Mouse (Mus musculus): ENCODE data around the gene Stk16. TPM values are rescaled to one million over a fixed set of nuclear protein-coding genes. Genes with fewer than 3 reads are reported as not detected.
"Not testable (repeated sequence)": the region's sequence is repeated elsewhere in the genome, so short reads cannot be mapped to it uniquely, and the experiment has no call there.

Gene Stk16
- polyA plus RNA-seq, 1 experiment = not detected

DNA sequence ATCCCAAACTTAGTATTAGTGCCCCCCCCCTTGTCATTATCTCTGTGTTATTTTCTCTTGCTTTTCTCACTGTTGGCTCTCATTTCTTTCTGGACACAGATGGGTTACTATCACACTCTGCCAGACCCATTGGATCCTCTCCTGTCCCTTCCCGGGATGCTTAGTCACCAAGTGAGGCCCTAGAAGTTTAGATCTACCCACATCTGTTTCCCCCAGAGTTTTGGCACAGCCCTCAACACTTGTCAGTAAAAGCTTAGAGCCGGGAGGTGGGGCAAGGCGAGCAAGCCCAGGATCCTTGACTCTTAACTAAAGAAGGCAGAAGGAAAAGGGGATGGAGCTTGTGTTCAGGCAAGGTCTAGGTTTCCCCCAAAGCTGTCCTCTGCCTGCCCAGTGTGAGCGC is 18.5 kb downstream of the Stk16 start:
- Histone ChIP-seq H3K4me1 (ENCODE audit: control insufficient read depth, insufficient read depth, low read length) (peaks cover 4% of the 10 kb centered on the region; the same call in 1 of the 2 replicates), H3K27ac (ENCODE audit: insufficient read depth, low read depth, low read length) (no peak overlapping the region), H3K4me3 (ENCODE audit: insufficient read depth, low read depth, low read length) (no peak overlapping the region)
- TF ChIP-seq CTCF (IDR thresholded peaks at IDR 0.05; ENCODE audit: insufficient read depth, low read depth, low read length) (no peak), POLR2A (IDR thresholded peaks at IDR 0.05; ENCODE audit: insufficient read depth, low read depth, low read length) (no peak)
- WGBS = 66% methylated on average over 4 of the region's 4 CpGs

DNA sequence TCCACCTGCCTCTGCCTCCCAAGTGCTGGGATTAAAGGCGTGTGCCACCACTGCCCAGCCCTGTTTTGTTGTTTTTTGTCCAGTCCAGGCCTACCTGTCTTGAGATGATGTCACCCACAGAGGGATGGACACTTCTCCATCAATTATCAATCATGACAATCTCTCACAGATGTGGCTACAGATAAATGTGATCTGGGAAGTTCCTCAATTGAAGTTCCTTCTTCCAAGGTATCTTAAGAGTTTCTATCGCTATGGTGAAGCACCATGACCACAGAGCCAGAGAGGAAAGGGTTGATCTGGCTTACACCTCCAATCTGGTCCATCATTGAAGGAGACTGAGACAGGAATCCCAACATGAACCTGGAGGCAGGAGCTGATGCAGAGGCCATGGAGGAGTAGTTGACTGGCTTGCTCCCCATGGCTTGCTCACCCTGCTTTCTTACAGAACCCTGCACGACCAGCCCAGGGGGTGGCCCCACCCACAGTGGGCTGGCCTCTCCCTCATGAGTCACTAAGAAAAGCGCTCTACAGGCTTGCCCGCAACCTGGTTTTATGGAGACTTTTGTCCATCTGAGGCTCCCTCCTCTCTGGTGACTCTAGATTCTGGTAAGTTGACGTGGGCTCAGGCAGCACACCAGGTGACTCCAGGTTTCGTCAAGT is 19.8 kb downstream of the Stk16 start:
- TF ChIP-seq POLR2A (IDR thresholded peaks at IDR 0.05; ENCODE audit: insufficient read depth, low read depth, low read length) = no peak
- no peak for TF ChIP-seq CTCF (IDR thresholded peaks at IDR 0.05; ENCODE audit: insufficient read depth, low read depth, low read length)
- 68% methylated on average over 7 of the region's 7 CpGs for WGBS
- Histone ChIP-seq H3K4me1 (ENCODE audit: control insufficient read depth, insufficient read depth, low read length) (peaks cover 4% of the 10 kb centered on the region), H3K4me3 (ENCODE audit: insufficient read depth, low read depth, low read length) (no peak overlapping the region), H3K27ac (ENCODE audit: insufficient read depth, low read depth, low read length) (no peak overlapping the region)

DNA sequence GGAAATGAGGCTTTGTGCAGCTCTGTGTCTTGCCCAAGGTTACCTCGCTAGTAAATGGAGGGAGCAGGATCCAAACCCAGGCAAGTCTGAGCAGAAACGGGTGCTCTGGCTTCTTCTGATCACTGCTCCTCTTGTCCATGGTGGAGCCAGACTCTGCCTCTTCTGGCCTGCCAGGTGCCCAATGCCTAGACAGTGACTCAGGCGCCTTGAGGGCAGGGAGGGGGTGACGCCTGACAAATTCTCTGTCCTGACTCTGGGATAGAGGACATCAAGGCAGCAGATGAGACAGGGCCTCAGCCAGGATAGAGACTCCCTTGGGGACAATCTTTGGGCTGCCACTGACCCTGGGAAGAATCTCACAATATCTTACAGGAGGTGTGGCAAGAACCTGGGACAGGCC is 20.6 kb downstream of the Stk16 start:
- TF ChIP-seq POLR2A (IDR thresholded peaks at IDR 0.05; ENCODE audit: insufficient read depth, low read depth, low read length) (no peak), CTCF (IDR thresholded peaks at IDR 0.05; ENCODE audit: insufficient read depth, low read depth, low read length) (no peak)
- Histone ChIP-seq H3K4me1 (ENCODE audit: control insufficient read depth, insufficient read depth, low read length) (peaks cover 6% of the 10 kb centered on the region), H3K27ac (ENCODE audit: insufficient read depth, low read depth, low read length) (no peak overlapping the region), H3K4me3 (ENCODE audit: insufficient read depth, low read depth, low read length) (no peak overlapping the region)
- 88% methylated on average over 4 of the region's 4 CpGs for WGBS

DNA sequence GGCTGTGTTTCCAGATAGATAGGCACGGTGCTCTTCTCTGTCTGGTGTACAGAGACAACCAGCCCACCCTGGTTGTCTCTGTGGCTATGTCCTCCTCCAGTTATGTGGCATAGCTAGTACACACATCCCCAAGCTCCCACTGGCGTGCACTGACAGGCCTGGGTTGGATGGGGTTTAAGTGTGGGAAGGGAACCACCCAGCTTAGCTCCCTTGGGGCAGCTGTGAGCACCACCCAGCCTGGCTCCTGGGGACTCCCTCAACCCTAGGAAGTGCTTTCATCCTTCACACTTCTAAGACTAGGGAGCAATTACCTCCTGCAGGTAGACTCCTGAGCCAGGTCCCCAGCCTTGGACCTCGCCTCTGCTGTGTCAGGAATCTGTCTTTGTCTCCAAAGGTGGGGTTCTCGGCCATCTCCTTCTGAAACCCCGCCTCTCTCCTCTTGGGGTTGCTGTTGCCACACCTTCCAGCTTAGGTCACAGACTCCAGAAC is 21.1 kb downstream of the Stk16 start, which contains the start of gene A630095N17Rik:
Gene A630095N17Rik, minus strand, starts transcription at position 439 of the 489 bp plus-strand sequence.
- TF ChIP-seq POLR2A (IDR thresholded peaks at IDR 0.05; ENCODE audit: insufficient read depth, low read depth, low read length) (no peak), CTCF (IDR thresholded peaks at IDR 0.05; ENCODE audit: insufficient read depth, low read depth, low read length) (no peak)

DNA sequence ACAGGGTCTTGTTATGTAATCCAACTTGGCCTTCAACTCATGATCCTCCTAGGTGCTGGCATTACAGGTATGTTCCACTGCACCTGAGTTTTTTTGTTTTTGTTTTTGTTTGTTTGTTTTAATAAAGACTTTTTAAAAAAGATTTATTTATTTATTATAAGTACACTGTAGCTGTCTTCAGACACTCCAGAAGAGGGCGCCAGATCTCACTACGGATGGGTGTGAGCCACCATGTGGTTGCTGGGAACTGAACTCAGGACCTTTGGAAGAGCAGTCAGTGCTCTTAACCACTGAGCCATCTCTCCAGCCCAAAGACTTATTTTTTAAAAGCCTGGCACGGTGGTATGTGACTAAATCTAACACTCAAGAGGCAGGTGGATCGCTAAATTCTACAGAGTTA is 21.9 kb downstream of the Stk16 start:
- H3K4me1 ChIP-seq (ENCODE audit: control insufficient read depth, insufficient read depth, low read length); H3K4me3 ChIP-seq (ENCODE audit: insufficient read depth, low read depth, low read length); H3K27ac ChIP-seq (ENCODE audit: insufficient read depth, low read depth, low read length): not testable (repeated sequence)
- 76% methylated on average over 4 of the region's 4 CpGs for WGBS

More for the DNA sequence above, 21.1 kb downstream of the Stk16 start, which contains the start of gene A630095N17Rik:
- 77% methylated on average over 5 of the region's 5 CpGs for WGBS
- Histone ChIP-seq H3K4me1 (ENCODE audit: control insufficient read depth, insufficient read depth, low read length) (peaks cover 6% of the 10 kb centered on the region), H3K27ac (ENCODE audit: insufficient read depth, low read depth, low read length) (no peak within 1 kb of the TSS), H3K4me3 (ENCODE audit: insufficient read depth, low read depth, low read length) (no peak within 1 kb of the TSS)

DNA sequence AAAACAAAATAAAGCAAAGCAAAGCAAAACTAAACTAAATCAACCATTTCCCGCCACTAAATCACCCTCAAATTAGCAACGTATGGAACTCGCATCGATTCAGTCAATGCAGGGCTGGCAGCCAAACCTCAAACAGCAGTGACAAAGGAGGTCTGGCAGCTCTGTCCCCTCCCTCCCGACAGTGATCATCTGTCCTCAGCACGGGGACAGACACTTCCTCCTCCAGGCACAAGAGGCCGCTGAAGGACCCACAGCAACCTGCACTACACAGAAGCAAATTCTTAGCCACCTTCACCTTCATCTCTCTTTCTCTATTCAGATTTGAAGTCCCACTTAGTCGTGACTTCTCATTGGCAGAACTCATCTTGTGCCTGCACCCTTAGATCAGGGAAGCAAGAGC is 24.0 kb downstream of the Stk16 start:
- WGBS = 4% methylated on average over 8 of the region's 8 CpGs
- H3K4me3 ChIP-seq (ENCODE audit: insufficient read depth, low read depth, low read length) = no peak overlapping the region
- TF ChIP-seq POLR2A (IDR thresholded peaks at IDR 0.05; ENCODE audit: insufficient read depth, low read depth, low read length) (no peak), CTCF (IDR thresholded peaks at IDR 0.05; ENCODE audit: insufficient read depth, low read depth, low read length) (peak; percentile 45; the same call in 1 of the 2 replicates)
- H3K27ac ChIP-seq (ENCODE audit: insufficient read depth, low read depth, low read length) = peak overlapping the region; percentile 36; the same call in 1 of the 2 replicates
- H3K4me1 ChIP-seq (ENCODE audit: control insufficient read depth, insufficient read depth, low read length) = peaks cover 9% of the 10 kb centered on the region

DNA sequence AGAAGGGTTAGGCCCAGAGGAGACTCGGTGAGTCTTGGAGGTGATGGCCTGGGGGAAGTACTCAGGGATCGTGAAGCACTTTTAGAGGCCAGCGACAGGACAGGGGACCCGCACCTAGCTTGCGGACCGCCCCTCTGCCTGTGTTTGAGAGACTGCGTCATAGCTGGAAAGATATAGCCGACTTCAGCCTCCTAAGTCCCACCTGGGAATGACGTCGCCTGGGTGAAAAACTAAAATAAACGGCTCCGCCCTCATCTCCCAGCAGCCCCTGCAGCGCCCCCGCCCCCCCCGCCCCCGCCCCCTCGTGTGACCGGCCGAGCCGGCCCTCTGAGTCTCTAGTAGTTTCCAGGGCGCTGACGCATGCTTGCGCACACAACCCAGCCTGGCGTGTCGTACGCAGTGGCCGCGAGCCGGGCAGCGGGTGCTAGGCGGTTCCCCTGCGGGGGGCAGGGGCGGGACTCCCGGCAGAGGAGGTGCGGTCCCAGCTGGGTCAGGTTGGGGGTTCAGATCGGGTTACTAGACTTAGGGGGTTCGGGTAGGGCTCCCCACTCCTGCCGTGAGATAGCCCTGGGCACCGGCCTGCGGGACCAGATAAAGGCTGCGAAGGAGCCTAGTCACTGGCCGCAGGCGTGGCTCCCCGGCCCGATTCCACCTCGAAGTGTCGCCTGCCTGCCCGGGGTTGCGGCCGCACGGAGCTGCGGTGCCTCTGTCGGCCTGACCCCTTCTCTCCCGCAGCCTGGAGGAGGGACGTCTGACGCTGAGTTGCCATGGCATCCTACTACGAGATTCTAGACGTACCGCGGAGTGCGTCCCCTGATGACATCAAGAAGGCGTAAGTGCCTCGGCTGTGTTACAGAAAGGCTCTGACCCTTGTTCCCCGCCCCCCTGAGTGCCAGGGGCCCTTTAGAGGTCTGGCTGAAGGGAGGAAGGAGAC is 25.7 kb downstream of the Stk16 start, which contains the start of gene Dnajb2:
Gene Dnajb2, plus strand, starts transcription at position 290 of the 934 bp plus-strand sequence.
- peak within 1 kb of the TSS; percentile 63 for H3K4me3 ChIP-seq (ENCODE audit: insufficient read depth, low read depth, low read length)
- under 1% methylated on average over 57 of the region's 64 CpGs for WGBS
- TF ChIP-seq CTCF (IDR thresholded peaks at IDR 0.05; ENCODE audit: insufficient read depth, low read depth, low read length) = no peak
- peak; percentile 58 for TF ChIP-seq POLR2A (IDR thresholded peaks at IDR 0.05; ENCODE audit: insufficient read depth, low read depth, low read length)
- peak within 1 kb of the TSS; percentile 99 for H3K27ac ChIP-seq (ENCODE audit: insufficient read depth, low read depth, low read length)
- peaks cover 9% of the 10 kb centered on the region for H3K4me1 ChIP-seq (ENCODE audit: control insufficient read depth, insufficient read depth, low read length)

DNA sequence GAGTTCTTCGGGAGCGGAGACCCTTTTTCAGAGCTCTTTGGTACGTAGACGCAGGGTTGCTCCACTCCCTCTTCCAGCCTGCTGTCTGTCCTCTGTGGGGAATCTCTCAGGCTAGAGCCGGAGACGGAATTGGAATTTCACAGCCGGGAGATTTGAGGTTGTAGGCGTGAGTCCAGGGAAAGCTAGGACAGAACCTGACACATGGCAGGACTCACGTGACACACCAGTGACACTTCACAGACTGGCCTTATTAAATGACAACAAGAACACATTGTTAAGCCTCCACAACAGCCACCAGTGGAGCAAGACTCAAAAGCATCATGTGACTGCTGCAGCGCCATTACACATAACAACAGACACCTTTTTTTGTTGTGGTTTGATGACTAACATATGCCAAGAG is 29.0 kb downstream of the Stk16 start:
- Histone ChIP-seq H3K27ac (ENCODE audit: insufficient read depth, low read depth, low read length) (no peak overlapping the region), H3K4me1 (ENCODE audit: control insufficient read depth, insufficient read depth, low read length) (peaks cover 18% of the 10 kb centered on the region), H3K4me3 (ENCODE audit: insufficient read depth, low read depth, low read length) (no peak overlapping the region)
- TF ChIP-seq POLR2A (IDR thresholded peaks at IDR 0.05; ENCODE audit: insufficient read depth, low read depth, low read length) (no peak), CTCF (IDR thresholded peaks at IDR 0.05; ENCODE audit: insufficient read depth, low read depth, low read length) (no peak)
- WGBS = 81% methylated on average over 10 of the region's 10 CpGs

DNA sequence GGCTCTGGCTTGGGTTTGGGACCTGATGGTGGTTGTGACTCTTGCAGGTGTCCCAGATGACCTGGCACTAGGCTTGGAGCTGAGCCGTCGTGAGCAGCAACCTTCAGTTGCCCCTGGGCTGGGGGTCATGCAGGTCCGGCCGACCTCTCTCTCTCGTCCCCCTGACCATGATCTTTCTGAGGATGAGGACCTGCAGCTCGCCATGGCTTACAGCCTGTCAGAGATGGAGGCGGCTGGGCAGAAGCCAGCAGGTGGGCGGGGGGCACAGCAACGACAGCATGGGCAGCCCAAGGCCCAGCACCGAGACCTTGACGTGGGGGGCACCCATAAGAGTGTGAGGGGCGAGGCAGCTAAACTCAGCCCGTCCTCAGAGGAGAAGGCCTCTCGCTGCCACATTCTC is 32.8 kb downstream of the Stk16 start:
- Histone ChIP-seq H3K4me1 (ENCODE audit: control insufficient read depth, insufficient read depth, low read length) (peaks cover 30% of the 10 kb centered on the region), H3K27ac (ENCODE audit: insufficient read depth, low read depth, low read length) (no peak overlapping the region), H3K4me3 (ENCODE audit: insufficient read depth, low read depth, low read length) (no peak overlapping the region)
- WGBS = 92% methylated on average over 14 of the region's 14 CpGs
- TF ChIP-seq CTCF (IDR thresholded peaks at IDR 0.05; ENCODE audit: insufficient read depth, low read depth, low read length) (no peak), POLR2A (IDR thresholded peaks at IDR 0.05; ENCODE audit: insufficient read depth, low read depth, low read length) (no peak)
